Mouse (Mus musculus): Measurements from ENCODE around the gene Dmrtc2. TPM values are rescaled to one million over a fixed set of nuclear protein-coding genes. Genes with fewer than 3 reads are reported as not detected.
"Not testable (repeated sequence)": the region's sequence is repeated elsewhere in the genome, so short reads cannot be mapped to it uniquely, and the experiment has no call there.

Gene Dmrtc2
- total RNA-seq (2021) = not detected
- not detected in 2 replicates for polyA plus RNA-seq (2012; rRNA removed)
- long read RNA-seq = 0 reads

GRCm38 (mm10) chr7:24869532-24870165, at the start of gene Dmrtc2, which contains the start of gene Lypd4:
Dmrtc2 (plus strand) TSS chr7:24870057.
Lypd4 (minus strand) TSS chr7:24869941.
- DNase-seq = no peak

- DNase-seq = no peak
Measured at GRCm38 (mm10) chr7:24824452-24824851, 45.4 kb upstream of the Dmrtc2 start.

- DNase-seq = no peak
Measured at GRCm38 (mm10) chr7:24827181-24827580, 42.7 kb upstream of the Dmrtc2 start.

- not testable (repeated sequence) for DNase-seq
Measured at GRCm38 (mm10) chr7:24838732-24839409, 31.0 kb upstream of the Dmrtc2 start.

GRCm38 (mm10) chr7:24839410-24839808, 30.4 kb upstream of the Dmrtc2 start:
- DNase-seq = no peak

GRCm38 (mm10) chr7:24840331-24840730, 29.5 kb upstream of the Dmrtc2 start:
- DNase-seq = no peak

- DNase-seq = no peak
Measured at GRCm38 (mm10) chr7:24841009-24841408, 28.8 kb upstream of the Dmrtc2 start.

- peak; percentile 28 for DNase-seq
Measured at GRCm38 (mm10) chr7:24844144-24844543, 25.7 kb upstream of the Dmrtc2 start.

GRCm38 (mm10) chr7:24845181-24845580, 24.7 kb upstream of the Dmrtc2 start:
- no peak for DNase-seq

GRCm38 (mm10) chr7:24845713-24846112, 24.1 kb upstream of the Dmrtc2 start:
- DNase-seq = no peak

GRCm38 (mm10) chr7:24846576-24846975, 23.3 kb upstream of the Dmrtc2 start:
- not testable (repeated sequence) for DNase-seq

GRCm38 (mm10) chr7:24850162-24850561, 19.7 kb upstream of the Dmrtc2 start:
- no peak for DNase-seq

GRCm38 (mm10) chr7:24850899-24851303, 19.0 kb upstream of the Dmrtc2 start:
- DNase-seq = peak; percentile 83

GRCm38 (mm10) chr7:24851596-24852325, 18.1 kb upstream of the Dmrtc2 start:
- no peak for DNase-seq

- no peak for DNase-seq
Measured at GRCm38 (mm10) chr7:24852557-24853232, 17.2 kb upstream of the Dmrtc2 start.

- DNase-seq = no peak
Measured at GRCm38 (mm10) chr7:24853233-24853563, 16.7 kb upstream of the Dmrtc2 start.

- DNase-seq = no peak
Measured at GRCm38 (mm10) chr7:24853695-24854094, 16.2 kb upstream of the Dmrtc2 start.

GRCm38 (mm10) chr7:24856460-24857120, 13.3 kb upstream of the Dmrtc2 start:
- DNase-seq = no peak

GRCm38 (mm10) chr7:24859234-24859633, 10.6 kb upstream of the Dmrtc2 start:
- DNase-seq = no peak

GRCm38 (mm10) chr7:24861913-24862312, 7.9 kb upstream of the Dmrtc2 start, which contains the start of gene Gm9844:
Gm9844 (plus strand) TSS chr7:24862213.
- DNase-seq = no peak

- no peak for DNase-seq
Measured at GRCm38 (mm10) chr7:24862853-24863252, 7.0 kb upstream of the Dmrtc2 start.

- DNase-seq = no peak
Measured at GRCm38 (mm10) chr7:24864156-24864555, 5.7 kb upstream of the Dmrtc2 start.

Measured in adrenal gland, adult 2 months (tissue).